Mouse (Mus musculus) CD8-positive naive resting alpha-beta T cell, adult 2 months (primary cell): ENCODE measurements at regions not wholly inside any gene's neighbourhood (a gene's known extent, or its start where the extent isn't known, plus 50 kb on each side); places are given as distances from the start of the nearest gene placed in this dataset.

Source experiments
- DNase-seq, 2 experiments: peaks; one replicate each; pipeline ENCODE4 v3.0.0; 2022; ENCODE audit warnings: low read depth in 2 of 2, low spot score in 2 of 2

GRCm38 (mm10) chr6:91573487-91573886, 57.8 kb downstream of the Lsm3 start:
- DNase-seq, result no peak

GRCm38 (mm10) chr6:91574414-91574813, 58.7 kb downstream of the Lsm3 start:
- DNase-seq, result no peak

- DNase-seq, result peak; percentile 51 to 67
Observed at GRCm38 (mm10) chr6:91575662-91576364, 60.1 kb downstream of the Lsm3 start.

GRCm38 (mm10) chr6:91576906-91577305, 61.2 kb downstream of the Lsm3 start:
- DNase-seq, result no peak

GRCm38 (mm10) chr6:91579666-91580065, 63.9 kb downstream of the Lsm3 start:
- DNase-seq, result no peak

- DNase-seq, result no peak
Observed at GRCm38 (mm10) chr6:91580607-91581006, 64.9 kb downstream of the Lsm3 start.

GRCm38 (mm10) chr6:91582338-91582737, 66.6 kb downstream of the Lsm3 start:
- DNase-seq, result no peak

- DNase-seq, result no peak
Observed at GRCm38 (mm10) chr6:91583346-91583745, 67.6 kb downstream of the Lsm3 start.

GRCm38 (mm10) chr6:91585543-91585942, 69.8 kb downstream of the Lsm3 start:
- peak; percentile 2 to 8 for DNase-seq

GRCm38 (mm10) chr6:91589181-91589580, 73.5 kb downstream of the Lsm3 start:
- DNase-seq, result no peak

GRCm38 (mm10) chr6:91590395-91590794, 74.7 kb downstream of the Lsm3 start:
- no peak for DNase-seq

- DNase-seq, result no peak
Observed at GRCm38 (mm10) chr6:91590806-91591571, 75.3 kb downstream of the Lsm3 start.

- DNase-seq, result no peak
Observed at GRCm38 (mm10) chr6:91592651-91593050, 76.9 kb downstream of the Lsm3 start.

GRCm38 (mm10) chr6:91598942-91599341, 83.2 kb downstream of the Lsm3 start:
- DNase-seq, result no peak

- no peak for DNase-seq
Observed at GRCm38 (mm10) chr6:91600116-91600515, 83.7 kb upstream of the Slc6a6 start.

GRCm38 (mm10) chr6:91606634-91607215, 77.1 kb upstream of the Slc6a6 start:
- no peak for DNase-seq

GRCm38 (mm10) chr6:91607613-91608272, 76.1 kb upstream of the Slc6a6 start:
- no peak for DNase-seq

- DNase-seq, result no peak
Observed at GRCm38 (mm10) chr6:91609671-91610070, 74.2 kb upstream of the Slc6a6 start.

GRCm38 (mm10) chr6:91615022-91615421, 68.8 kb upstream of the Slc6a6 start:
- DNase-seq, result no peak

- DNase-seq, result no peak
Observed at GRCm38 (mm10) chr6:91616541-91616940, 67.3 kb upstream of the Slc6a6 start.

GRCm38 (mm10) chr6:91617031-91617596, 66.7 kb upstream of the Slc6a6 start:
- DNase-seq, result peak; percentile 37 to 59
